Mouse (Mus musculus) thymus, postnatal 4 days (tissue): ENCODE measurements at regions not wholly inside any gene's neighbourhood (a gene's known extent, or its start where the extent isn't known, plus 50 kb on each side); places are given as distances from the start of the nearest gene placed in this dataset.

Experiments
- DNase-seq: peaks from one replicate; pipeline ENCODE4 v3.0.0; 2021

- peak; percentile 39 for DNase-seq
Measured at GRCm38 (mm10) chr2:102250101-102250500, 63.9 kb upstream of the Ldlrad3 start.

- peak; percentile 32 for DNase-seq
Measured at GRCm38 (mm10) chr2:102246484-102246883, 60.3 kb upstream of the Ldlrad3 start.

DNA sequence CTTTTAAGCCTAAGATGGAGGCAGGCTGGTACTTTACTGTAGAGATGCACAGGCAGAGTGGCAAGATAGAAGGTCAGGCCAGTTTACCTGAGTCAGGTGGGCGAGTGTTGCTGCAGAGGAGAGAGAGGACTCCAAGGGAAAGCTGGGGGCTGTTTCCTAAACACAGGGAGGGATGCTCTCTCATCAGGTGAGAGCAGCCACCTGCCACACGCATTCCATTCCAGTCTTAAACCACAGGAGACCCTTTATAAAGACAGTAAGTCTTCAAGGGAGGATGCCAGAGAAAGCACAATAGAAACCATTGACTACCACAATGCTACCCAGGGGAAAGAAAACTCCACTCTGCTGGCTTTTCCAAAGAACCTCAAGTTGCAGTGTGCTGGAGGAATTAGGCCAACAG lies 58.3 kb upstream of the Ldlrad3 start:
- DNase-seq = no peak

GRCm38 (mm10) chr2:102241626-102242025 lies 55.4 kb upstream of the Ldlrad3 start:
- DNase-seq = peak; percentile 65

DNA sequence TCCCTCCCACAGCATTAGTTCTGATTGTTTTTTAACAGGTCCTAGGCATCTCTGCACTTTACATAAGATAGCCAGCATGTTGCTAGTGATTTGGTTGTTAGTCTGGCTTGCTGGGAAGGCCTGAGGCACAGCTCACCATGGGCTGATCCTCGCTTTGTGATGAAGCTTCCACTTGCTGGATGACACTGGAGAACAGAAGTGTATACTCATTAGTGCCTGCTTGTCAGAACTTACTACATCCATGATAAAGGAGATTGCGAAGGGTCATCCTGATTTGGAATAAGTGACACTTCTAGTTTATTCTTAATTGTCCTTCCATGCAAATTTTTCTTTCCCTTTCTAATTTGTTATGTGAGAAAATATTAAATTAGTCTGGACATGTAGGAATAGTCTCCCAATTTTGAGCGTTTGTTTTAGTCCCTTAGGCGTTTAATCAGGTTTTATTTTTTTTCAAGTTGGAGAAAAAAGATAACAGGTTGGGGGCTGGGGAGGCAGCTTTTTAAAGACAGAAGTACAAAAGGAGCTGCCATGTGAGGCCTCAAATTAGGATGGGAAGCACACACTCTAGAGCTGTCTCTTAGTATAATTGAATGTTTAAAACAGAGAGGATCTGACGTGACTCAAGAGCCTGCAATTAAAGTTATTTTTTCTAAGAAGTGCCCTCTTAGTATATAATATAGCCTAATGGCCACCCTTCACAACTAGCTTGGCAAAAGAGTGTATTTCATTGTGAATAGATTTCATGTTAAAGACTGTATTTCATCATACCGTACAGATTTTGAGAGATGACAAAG lies 53.7 kb upstream of the Ldlrad3 start:
- no peak for DNase-seq
